Comparison of ENCODE assay signal across 21 mouse cellular contexts in the genomic region with DNA sequence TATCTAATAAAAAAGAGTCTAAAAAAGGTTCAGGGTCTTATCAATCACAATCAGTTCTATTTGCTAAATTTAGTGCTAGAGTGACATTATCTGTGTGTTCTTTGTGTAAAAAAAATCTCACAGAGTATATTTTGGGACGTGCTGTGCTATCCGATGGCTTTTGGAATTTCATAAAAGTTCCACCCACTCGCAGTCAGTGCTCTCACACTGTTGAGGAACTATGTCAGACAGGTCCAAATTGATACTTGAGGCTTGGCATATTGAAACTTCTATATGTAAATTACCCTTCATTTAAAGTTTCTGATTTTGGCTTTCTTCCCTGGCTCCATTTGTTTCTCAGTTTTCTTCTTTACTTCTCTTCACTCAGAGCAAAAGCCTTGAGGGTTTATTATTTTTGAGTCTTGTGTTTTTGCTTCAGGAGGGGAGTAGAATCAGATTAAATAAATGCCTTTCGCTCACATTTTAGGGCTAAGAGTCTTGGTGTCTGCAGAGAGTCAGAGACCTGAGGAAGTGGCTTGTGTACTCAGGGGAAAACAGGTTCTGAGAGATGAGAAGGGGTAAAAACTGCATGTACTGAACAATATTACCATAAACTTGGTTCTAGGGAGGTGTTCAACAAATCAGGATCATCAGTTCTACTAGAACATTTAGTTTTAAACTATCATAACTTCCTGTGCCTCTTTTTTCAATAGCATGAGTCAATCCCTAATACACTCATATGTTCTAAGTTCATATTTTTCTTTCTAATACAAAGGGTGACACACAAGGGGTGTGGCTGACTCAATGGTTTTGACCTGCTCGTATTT. TPM values are rescaled to one million over a fixed set of nuclear protein-coding genes. Genes with fewer than 3 reads are reported as not detected.
A peak's percentile ranks its signal among the peaks of the same experiment; 100 is the strongest.
DNase-seq lines count a peak whose midpoint lies in the region; ATAC-seq and TF ChIP-seq lines count a peak whose summit lies in the region.
"Had no signal": no experiment of that assay in that cellular context is flagged by ENCODE, and none has a peak within 500 bp of the region (broad histone marks: within the 10 kb centered on the region; RNA-seq: fewer than 3 reads in every experiment).

No protein-coding gene starts in this region.

- H3K4me1 ChIP-seq in embryonic facial prominence, embryonic 14.5 days (ENCODE audit: control insufficient read depth, insufficient read depth, low read length): 0 out of 2 replicates have a peak, but pooled peaks cover 3% of the 10 kb centered on the region
- H3K4me1 ChIP-seq in embryonic facial prominence, embryonic 10.5 days: no peaks in the 10 kb centered on the region
- H3K4me1 ChIP-seq: heart, embryonic 13.5 days; hindbrain, embryonic 10.5 days; intestine, embryonic 15.5 days; midbrain, embryonic 15.5 days had no signal

- no peak for ATAC-seq in embryonic facial prominence, embryonic 14.5 days (ENCODE audit: low read depth)
- ATAC-seq in inflammation-experienced regulatory T-cells, adult 6 months: peak; percentile 63
- ATAC-seq: forebrain, embryonic 14.5 days; intestine, embryonic 15.5 days; midbrain, embryonic 15.5 days had no signal

- 71% methylated on average over 5 of the region's 5 CpGs for WGBS in embryonic facial prominence, embryonic 14.5 days
- WGBS in embryonic facial prominence, embryonic 10.5 days: 86% methylated on average over 5 of the region's 5 CpGs

- no peak overlapping the region for H3K9ac ChIP-seq in embryonic facial prominence, embryonic 14.5 days (ENCODE audit: low read depth, low read length)
- H3K9ac ChIP-seq: heart, embryonic 13.5 days; intestine, embryonic 15.5 days; midbrain, embryonic 15.5 days had no signal

- H3K27ac ChIP-seq in embryonic facial prominence, embryonic 14.5 days (replicated peaks; ENCODE audit: low read depth, low read length): no peak overlapping the region
- no peak overlapping the region for H3K27ac ChIP-seq in embryonic facial prominence, embryonic 10.5 days (replicated peaks)
- peak overlapping the region; percentile 28; the same call in 1 of the 2 replicates for H3K27ac ChIP-seq in layer of hippocampus, adult 2 months
- H3K27ac ChIP-seq: heart, embryonic 13.5 days; hindbrain, embryonic 10.5 days; intestine, embryonic 15.5 days; left cerebral cortex, adult 2 months; midbrain, embryonic 15.5 days had no signal

- DNase-seq in embryonic facial prominence, embryonic 14.5 days (ENCODE audit: low spot score): peak; percentile 14
- no peak for DNase-seq in embryonic facial prominence, embryonic 10.5 days (ENCODE audit: low spot score)
- DNase-seq in layer of hippocampus, adult 2 months (ENCODE audit: low spot score in 2 of 2): peak; percentile 18 to 41
- DNase-seq in layer of hippocampus, postnatal 36 days: no peak
- DNase-seq in CD4-positive, CD25-positive, alpha-beta regulatory T cell, adult 2 months (ENCODE audit: low read depth, low spot score): peak; percentile 70
- no peak for DNase-seq in embryo, embryonic 9.5 days (ENCODE audit: extremely low spot score)
- no peak for DNase-seq in ovary, adult 18-20 months (ENCODE audit: low spot score)
- DNase-seq: adrenal gland, adult 2 months; cerebellum, adult 8-10 months; lung, adult 2 months; thymus, adult 2 months had no signal

- H3K4me3 ChIP-seq in embryonic facial prominence, embryonic 14.5 days (ENCODE audit: low read depth, low read length): no peak overlapping the region
- no peak overlapping the region for H3K4me3 ChIP-seq in embryonic facial prominence, embryonic 10.5 days
- H3K4me3 ChIP-seq in layer of hippocampus, adult 2 months: no peak overlapping the region
- H3K4me3 ChIP-seq: heart, embryonic 13.5 days; hindbrain, embryonic 10.5 days; intestine, embryonic 15.5 days; left cerebral cortex, adult 2 months; midbrain, embryonic 15.5 days had no signal

- no peaks in the 10 kb centered on the region for H3K9me3 ChIP-seq in embryonic facial prominence, embryonic 14.5 days (ENCODE audit: control insufficient read depth, low read length)
- no peaks in the 10 kb centered on the region for H3K9me3 ChIP-seq in embryonic facial prominence, embryonic 10.5 days
- H3K9me3 ChIP-seq: heart, embryonic 13.5 days; hindbrain, embryonic 10.5 days; intestine, embryonic 15.5 days; midbrain, embryonic 15.5 days had no signal

- no peak overlapping the region for H3K4me2 ChIP-seq in embryonic facial prominence, embryonic 14.5 days (ENCODE audit: low read depth, low read length)
- H3K4me2 ChIP-seq: heart, embryonic 13.5 days; intestine, embryonic 15.5 days; midbrain, embryonic 15.5 days had no signal

- no peaks in the 10 kb centered on the region for H3K27me3 ChIP-seq in embryonic facial prominence, embryonic 14.5 days (replicated peaks; ENCODE audit: control insufficient read depth, insufficient read depth, low read length)
- H3K27me3 ChIP-seq in embryonic facial prominence, embryonic 10.5 days (replicated peaks; ENCODE audit: low read depth, poor library complexity, severe bottlenecking): no peaks in the 10 kb centered on the region
- H3K27me3 ChIP-seq: heart, embryonic 13.5 days; intestine, embryonic 15.5 days; midbrain, embryonic 15.5 days had no signal

- H3K36me3 ChIP-seq in embryonic facial prominence, embryonic 14.5 days (ENCODE audit: control insufficient read depth, insufficient read depth, low read length): no peaks in the 10 kb centered on the region
- no peaks in the 10 kb centered on the region for H3K36me3 ChIP-seq in embryonic facial prominence, embryonic 10.5 days (replicated peaks)
- H3K36me3 ChIP-seq: heart, embryonic 13.5 days; hindbrain, embryonic 10.5 days; intestine, embryonic 15.5 days; midbrain, embryonic 15.5 days had no signal

- no peak for TF ChIP-seq CTCF in layer of hippocampus, adult 2 months (conservative IDR thresholded peaks at IDR 0.05)

RNA-seq across cellular contexts. Expression of gene Ctla4, which starts 11.5 kb away (rescaled TPM):
- polyA plus RNA-seq in embryonic facial prominence, embryonic 14.5 days (2014; fragmentation: Nextera tagmentation; extraction: Ambion mirVana): not detected in 2 replicates
- polyA plus RNA-seq in embryonic facial prominence, embryonic 10.5 days (2016; fragmentation: Nextera tagmentation; extraction: Ambion mirVana): not detected in 2 replicates
- not detected for total RNA-seq in layer of hippocampus, adult 2 months (2021)
- total RNA-seq in layer of hippocampus, postnatal 36 days (2021): not detected
- polyA plus RNA-seq in inflammation-experienced regulatory T-cells, adult 6 months (2017; shearing (Covaris generic)): 100 to 1,000 TPM; 121 to 243 (median 214) TPM
- total RNA-seq: adrenal gland, adult 2 months; gastrocnemius, postnatal 4 days; left cerebral cortex, adult 2 months had no signal
- polyA plus RNA-seq: forebrain, embryonic 14.5 days; hindbrain, embryonic 10.5 days; intestine, embryonic 15.5 days; kidney, embryonic 16.5 days; midbrain, embryonic 15.5 days; neural tube, embryonic 11.5 days had no signal

Comparison
In these comparisons a context has a peak if more than half of its experiments do, and no peak if none do; other contexts are left out.
1. DNase-seq: peak in embryonic facial prominence, embryonic 14.5 days (single experiment), layer of hippocampus, adult 2 months (2 of 2) and CD4-positive, CD25-positive, alpha-beta regulatory T cell, adult 2 months (single experiment); none in embryonic facial prominence, embryonic 10.5 days (single experiment), layer of hippocampus, postnatal 36 days (0 of 2), embryo, embryonic 9.5 days (single experiment) and ovary, adult 18-20 months (single experiment).
2. RNA of gene Ctla4, which starts 11.5 kb away (polyA plus RNA-seq): 121 to 243 TPM in inflammation-experienced regulatory T-cells, adult 6 months; not detected in embryonic facial prominence, embryonic 14.5 days and not detected in embryonic facial prominence, embryonic 10.5 days; every median in the first group is over 100 times any median in the second.